Mouse (Mus musculus): ENCODE measurements around the gene Nav3. TPM values are rescaled to one million over a fixed set of nuclear protein-coding genes. Genes with fewer than 3 reads are reported as not detected.
A peak's percentile ranks its signal among the peaks of the same experiment; 100 is the strongest.

The Nav3 gene
- polyA plus RNA-seq, 1 experiment from 2014 or later: 27.7 TPM

GRCm38 (mm10) chr10:109718390-109718789 lies 737.6 kb downstream of the Nav3 start:
- DNase-seq (ENCODE audit: low spot score) (no peak), ATAC-seq (ENCODE audit: low FRiP score) (no peak)
- H3K4me1 ChIP-seq (replicated peaks; ENCODE audit: control insufficient read depth, insufficient read depth, low read length): no peaks in the 10 kb centered on the region
- no peak overlapping the region for H3K4me2 ChIP-seq (replicated peaks)
- 62% methylated on average over 5 of the region's 5 CpGs for WGBS
- H3K4me3 ChIP-seq (replicated peaks; ENCODE audit: low read length): no peak overlapping the region
- H3K27ac ChIP-seq: no peak overlapping the region
- no peaks in the 10 kb centered on the region for H3K27me3 ChIP-seq (ENCODE audit: control insufficient read depth, insufficient read depth, low read length)
- H3K9me3 ChIP-seq (ENCODE audit: control insufficient read depth, low read length): no peaks in the 10 kb centered on the region
- peaks cover 23% of the 10 kb centered on the region for H3K36me3 ChIP-seq (replicated peaks; ENCODE audit: control insufficient read depth, insufficient read depth)
- H3K9ac ChIP-seq: no peak overlapping the region

GRCm38 (mm10) chr10:109713001-109713400 lies 743.0 kb downstream of the Nav3 start:
- H3K4me1 ChIP-seq (replicated peaks; ENCODE audit: control insufficient read depth, insufficient read depth, low read length): no peaks in the 10 kb centered on the region
- H3K27ac ChIP-seq: no peak overlapping the region
- no peak overlapping the region for H3K4me3 ChIP-seq (replicated peaks; ENCODE audit: low read length)
- ATAC-seq (ENCODE audit: low FRiP score) (peak; percentile 55; the same call in 1 of the 2 replicates), DNase-seq (ENCODE audit: low spot score) (peak; percentile 75)
- 40% methylated on average over 5 of the region's 5 CpGs for WGBS
- H3K27me3 ChIP-seq (ENCODE audit: control insufficient read depth, insufficient read depth, low read length): no peaks in the 10 kb centered on the region
- H3K9ac ChIP-seq: no peak overlapping the region
- H3K9me3 ChIP-seq (ENCODE audit: control insufficient read depth, low read length): no peaks in the 10 kb centered on the region
- H3K36me3 ChIP-seq (replicated peaks; ENCODE audit: control insufficient read depth, insufficient read depth): peaks cover 18% of the 10 kb centered on the region
- H3K4me2 ChIP-seq (replicated peaks): no peak overlapping the region

GRCm38 (mm10) chr10:109699771-109700335 lies 756.2 kb downstream of the Nav3 start:
- ATAC-seq (ENCODE audit: low FRiP score): no peak
- Histone ChIP-seq H3K4me2 (replicated peaks) (no peak overlapping the region), H3K27ac (no peak overlapping the region), H3K4me1 (replicated peaks; ENCODE audit: control insufficient read depth, insufficient read depth, low read length) (no peaks in the 10 kb centered on the region), H3K36me3 (replicated peaks; ENCODE audit: control insufficient read depth, insufficient read depth) (peaks cover 15% of the 10 kb centered on the region), H3K4me3 (replicated peaks; ENCODE audit: low read length) (no peak overlapping the region), H3K9me3 (ENCODE audit: control insufficient read depth, low read length) (no peaks in the 10 kb centered on the region), H3K27me3 (ENCODE audit: control insufficient read depth, insufficient read depth, low read length) (no peaks in the 10 kb centered on the region), H3K9ac (no peak overlapping the region)
- WGBS: 64% methylated on average over 3 of the region's 3 CpGs
- no peak for DNase-seq (ENCODE audit: low spot score)

GRCm38 (mm10) chr10:109690564-109690963 lies 765.4 kb downstream of the Nav3 start:
- Histone ChIP-seq H3K9ac (no peak overlapping the region), H3K27ac (no peak overlapping the region), H3K4me3 (replicated peaks; ENCODE audit: low read length) (no peak overlapping the region), H3K4me1 (replicated peaks; ENCODE audit: control insufficient read depth, insufficient read depth, low read length) (peaks cover under 1% of the 10 kb centered on the region; the same call in 1 of the 2 replicates), H3K9me3 (ENCODE audit: control insufficient read depth, low read length) (no peaks in the 10 kb centered on the region), H3K4me2 (replicated peaks) (no peak overlapping the region), H3K36me3 (replicated peaks; ENCODE audit: control insufficient read depth, insufficient read depth) (no peaks in the 10 kb centered on the region; the same call in 1 of the 2 replicates), H3K27me3 (ENCODE audit: control insufficient read depth, insufficient read depth, low read length) (no peaks in the 10 kb centered on the region)
- no peak for DNase-seq (ENCODE audit: low spot score)
- 60% methylated on average over 3 of the region's 3 CpGs for WGBS
- no peak for ATAC-seq (ENCODE audit: low FRiP score)

- Histone ChIP-seq H3K27ac (peak overlapping the region; percentile 91), H3K9ac (peak overlapping the region; percentile 56), H3K36me3 (replicated peaks; ENCODE audit: control insufficient read depth, insufficient read depth) (peaks cover 19% of the 10 kb centered on the region; the same call in 1 of the 2 replicates), H3K4me3 (replicated peaks; ENCODE audit: low read length) (peak overlapping the region; percentile 7), H3K4me1 (replicated peaks; ENCODE audit: control insufficient read depth, insufficient read depth, low read length) (peaks cover 21% of the 10 kb centered on the region), H3K9me3 (ENCODE audit: control insufficient read depth, low read length) (no peaks in the 10 kb centered on the region), H3K4me2 (replicated peaks) (peak overlapping the region; percentile 57), H3K27me3 (ENCODE audit: control insufficient read depth, insufficient read depth, low read length) (no peaks in the 10 kb centered on the region)
- ATAC-seq (ENCODE audit: low FRiP score): peak; percentile 95
- WGBS: 9% methylated on average over 27 of the region's 27 CpGs
- peak; percentile 84 for DNase-seq (ENCODE audit: low spot score)
Observed at GRCm38 (mm10) chr10:109684109-109685056, 771.6 kb downstream of the Nav3 start.

GRCm38 (mm10) chr10:109672896-109673295 lies 783.1 kb downstream of the Nav3 start:
- H3K4me2 ChIP-seq (replicated peaks): no peak overlapping the region
- no peaks in the 10 kb centered on the region for H3K4me1 ChIP-seq (replicated peaks; ENCODE audit: control insufficient read depth, insufficient read depth, low read length)
- no peak overlapping the region for H3K27ac ChIP-seq
- no peak overlapping the region for H3K4me3 ChIP-seq (replicated peaks; ENCODE audit: low read length)
- no peak overlapping the region for H3K9ac ChIP-seq
- H3K27me3 ChIP-seq (ENCODE audit: control insufficient read depth, insufficient read depth, low read length): no peaks in the 10 kb centered on the region
- DNase-seq (ENCODE audit: low spot score) (no peak), ATAC-seq (ENCODE audit: low FRiP score) (no peak)
- H3K36me3 ChIP-seq (replicated peaks; ENCODE audit: control insufficient read depth, insufficient read depth): no peaks in the 10 kb centered on the region
- 88% methylated on average over 2 of the region's 2 CpGs for WGBS
- no peaks in the 10 kb centered on the region for H3K9me3 ChIP-seq (ENCODE audit: control insufficient read depth, low read length)

- Histone ChIP-seq H3K9ac (no peak overlapping the region), H3K36me3 (replicated peaks; ENCODE audit: control insufficient read depth, insufficient read depth) (no peaks in the 10 kb centered on the region), H3K27me3 (ENCODE audit: control insufficient read depth, insufficient read depth, low read length) (no peaks in the 10 kb centered on the region), H3K27ac (peak overlapping the region; percentile 49), H3K4me2 (replicated peaks) (no peak overlapping the region), H3K4me3 (replicated peaks; ENCODE audit: low read length) (no peak overlapping the region), H3K9me3 (ENCODE audit: control insufficient read depth, low read length) (no peaks in the 10 kb centered on the region), H3K4me1 (replicated peaks; ENCODE audit: control insufficient read depth, insufficient read depth, low read length) (no peaks in the 10 kb centered on the region; the same call in 1 of the 2 replicates)
- ATAC-seq (ENCODE audit: low FRiP score) (no peak), DNase-seq (ENCODE audit: low spot score) (no peak)
- 63% methylated on average over 4 of the region's 4 CpGs for WGBS
Observed at GRCm38 (mm10) chr10:109667453-109667852, 788.6 kb downstream of the Nav3 start.

GRCm38 (mm10) chr10:109664629-109665317 lies 791.2 kb downstream of the Nav3 start:
- Histone ChIP-seq H3K27ac (no peak overlapping the region), H3K4me2 (replicated peaks) (peak overlapping the region; percentile 30), H3K36me3 (replicated peaks; ENCODE audit: control insufficient read depth, insufficient read depth) (no peaks in the 10 kb centered on the region), H3K4me1 (replicated peaks; ENCODE audit: control insufficient read depth, insufficient read depth, low read length) (no peaks in the 10 kb centered on the region; the same call in 1 of the 2 replicates), H3K9me3 (ENCODE audit: control insufficient read depth, low read length) (no peaks in the 10 kb centered on the region), H3K9ac (no peak overlapping the region), H3K27me3 (ENCODE audit: control insufficient read depth, insufficient read depth, low read length) (no peaks in the 10 kb centered on the region), H3K4me3 (replicated peaks; ENCODE audit: low read length) (no peak overlapping the region)
- DNase-seq (ENCODE audit: low spot score) (peak; percentile 82), ATAC-seq (ENCODE audit: low FRiP score) (peak; percentile 46; the same call in 1 of the 2 replicates)
- 25% methylated on average over 14 of the region's 14 CpGs for WGBS

- no peak for DNase-seq (ENCODE audit: low spot score)
- Histone ChIP-seq H3K27ac (no peak overlapping the region), H3K9ac (no peak overlapping the region), H3K4me1 (replicated peaks; ENCODE audit: control insufficient read depth, insufficient read depth, low read length) (no peaks in the 10 kb centered on the region), H3K36me3 (replicated peaks; ENCODE audit: control insufficient read depth, insufficient read depth) (no peaks in the 10 kb centered on the region), H3K4me2 (replicated peaks) (no peak overlapping the region), H3K27me3 (ENCODE audit: control insufficient read depth, insufficient read depth, low read length) (no peaks in the 10 kb centered on the region), H3K9me3 (ENCODE audit: control insufficient read depth, low read length) (no peaks in the 10 kb centered on the region), H3K4me3 (replicated peaks; ENCODE audit: low read length) (no peak overlapping the region)
- 57% methylated on average over 7 of the region's 7 CpGs for WGBS
- ATAC-seq (ENCODE audit: low FRiP score): no peak
Observed at GRCm38 (mm10) chr10:109651516-109651915, 804.5 kb downstream of the Nav3 start.
